ENCODE assay signal across 8 mouse cellular contexts in genomic region chr15:83527092-83527437, GRCm38 (mm10). TPM values are rescaled to one million over a fixed set of nuclear protein-coding genes. Genes with fewer than 3 reads are reported as not detected.
DNase-seq lines count a peak whose midpoint lies in the region; ATAC-seq and TF ChIP-seq lines count a peak whose summit lies in the region.

No protein-coding gene starts in this region.

- peaks cover 88% of the 10 kb centered on the region for H3K4me1 ChIP-seq in heart, embryonic 10.5 days
- peaks cover 60% of the 10 kb centered on the region for H3K4me1 ChIP-seq in E14TG2a.4 (replicated peaks; ENCODE audit: low read depth, low read length)
- peaks cover 15% of the 10 kb centered on the region for H3K4me1 ChIP-seq in forebrain, embryonic 15.5 days
- peaks cover 0 to 7% of the 10 kb centered on the region in 2 experiments; a peak in 2 of 4 replicates for H3K4me1 ChIP-seq in liver, embryonic 14.5 days (replicated peaks; ENCODE audit: control insufficient read depth in 2 of 2, insufficient read depth in 2 of 2, low read length in 1 of 2)
- peaks cover 30% of the 10 kb centered on the region for H3K4me1 ChIP-seq in stomach, embryonic 15.5 days

- peaks cover 17% of the 10 kb centered on the region for H3K36me3 ChIP-seq in heart, embryonic 10.5 days
- H3K36me3 ChIP-seq in E14TG2a.4 (ENCODE audit: insufficient read depth, low read length), result peaks cover 5% of the 10 kb centered on the region; the same call in 1 of the 2 replicates
- H3K36me3 ChIP-seq in forebrain, embryonic 15.5 days, result no peaks in the 10 kb centered on the region
- H3K36me3 ChIP-seq in liver, embryonic 14.5 days (replicated peaks; ENCODE audit: control insufficient read depth, insufficient read depth, low read depth), result no peaks in the 10 kb centered on the region
- no peaks in the 10 kb centered on the region for H3K36me3 ChIP-seq in stomach, embryonic 15.5 days

- DNase-seq in heart, embryonic 10.5 days (ENCODE audit: low spot score), result no peak
- no peak for DNase-seq in heart, adult 11 months
- DNase-seq in liver, embryonic 14.5 days (ENCODE audit: low read depth in 3 of 3, low spot score in 3 of 3), result no peak
- DNase-seq in adipocyte (ENCODE audit: low spot score), result no peak
- DNase-seq in layer of hippocampus, postnatal 10 days (ENCODE audit: low spot score in 2 of 2), result no peak

- H3K9me3 ChIP-seq in heart, embryonic 10.5 days, result no peaks in the 10 kb centered on the region
- H3K9me3 ChIP-seq in E14TG2a.4 (ENCODE audit: low read length), result no peaks in the 10 kb centered on the region
- no peaks in the 10 kb centered on the region for H3K9me3 ChIP-seq in forebrain, embryonic 15.5 days
- H3K9me3 ChIP-seq in liver, embryonic 14.5 days (ENCODE audit: control insufficient read depth, low read length), result no peaks in the 10 kb centered on the region
- H3K9me3 ChIP-seq in stomach, embryonic 15.5 days, result no peaks in the 10 kb centered on the region

- H3K27ac ChIP-seq in heart, embryonic 10.5 days, result peak overlapping the region; percentile 88
- no peak overlapping the region for H3K27ac ChIP-seq in forebrain, embryonic 15.5 days (replicated peaks)
- H3K27ac ChIP-seq in liver, embryonic 14.5 days, result no peak overlapping the region
- H3K27ac ChIP-seq in stomach, embryonic 15.5 days, result no peak overlapping the region

- H3K27me3 ChIP-seq in heart, embryonic 10.5 days (ENCODE audit: insufficient read depth, poor library complexity, severe bottlenecking), result peaks cover 19% of the 10 kb centered on the region
- peaks cover 53% of the 10 kb centered on the region for H3K27me3 ChIP-seq in E14TG2a.4 (ENCODE audit: insufficient read depth, low read length)
- H3K27me3 ChIP-seq in forebrain, embryonic 15.5 days, result peaks cover 24% of the 10 kb centered on the region
- peaks cover 62% of the 10 kb centered on the region for H3K27me3 ChIP-seq in liver, embryonic 14.5 days (ENCODE audit: control insufficient read depth, insufficient read depth, low read length)
- H3K27me3 ChIP-seq in stomach, embryonic 15.5 days (replicated peaks), result peaks cover 35% of the 10 kb centered on the region

- TF ChIP-seq CTCF in E14TG2a.4 (conservative IDR thresholded peaks at IDR 0.05; ENCODE audit: low read length), result no peak
- TF ChIP-seq CTCF in liver, embryonic 14.5 days (IDR thresholded peaks at IDR 0.05; ENCODE audit: low read depth), result no peak

- 1% methylated on average over 26 of the region's 26 CpGs for WGBS in heart, embryonic 10.5 days
- WGBS in forebrain, embryonic 15.5 days, result 2% methylated on average over 24 of the region's 26 CpGs
- 5% methylated on average over 26 of the region's 26 CpGs for WGBS in liver, embryonic 14.5 days (ENCODE audit: insufficient replicate concordance)
- whole genome bisulfite sequencing in stomach, embryonic 15.5 days, result 1% methylated on average over 26 of the region's 26 CpGs

- H3K4me3 ChIP-seq in heart, embryonic 10.5 days, result peak overlapping the region; percentile 77
- H3K4me3 ChIP-seq in E14TG2a.4 (replicated peaks; ENCODE audit: low read length), result peak overlapping the region; percentile 85
- peak overlapping the region; percentile 44 for H3K4me3 ChIP-seq in forebrain, embryonic 15.5 days
- peak overlapping the region; percentile 37 to 59 for H3K4me3 ChIP-seq in liver, embryonic 14.5 days (ENCODE audit: insufficient read depth in 1 of 2, low read depth in 2 of 2, low read length in 2 of 2)
- H3K4me3 ChIP-seq in stomach, embryonic 15.5 days (replicated peaks), result peak overlapping the region; percentile 54

- peak overlapping the region; percentile 45 for H3K9ac ChIP-seq in forebrain, embryonic 15.5 days (replicated peaks)
- peak overlapping the region; percentile 37 for H3K9ac ChIP-seq in liver, embryonic 14.5 days (replicated peaks)
- H3K9ac ChIP-seq in stomach, embryonic 15.5 days, result peak overlapping the region; percentile 29; the same call in 1 of the 2 replicates

- peak overlapping the region; percentile 86 for H3K4me2 ChIP-seq in forebrain, embryonic 15.5 days (replicated peaks)
- peak overlapping the region; percentile 77 for H3K4me2 ChIP-seq in liver, embryonic 14.5 days (ENCODE audit: low read depth)
- H3K4me2 ChIP-seq in stomach, embryonic 15.5 days, result peak overlapping the region; percentile 97

- no peak for ATAC-seq in forebrain, embryonic 15.5 days (replicated peaks)
- peak; percentile 26; the same call in 1 of the 2 replicates for ATAC-seq in liver, embryonic 14.5 days (ENCODE audit: insufficient read depth)
- ATAC-seq in stomach, embryonic 15.5 days (ENCODE audit: insufficient read depth, low FRiP score, low read depth), result no peak

- TF ChIP-seq EP300 in liver, embryonic 14.5 days (IDR thresholded peaks at IDR 0.05; ENCODE audit: low read depth), result no peak

RNA-seq across cellular contexts. Expression of gene Bik, which starts 0.4 kb away (rescaled TPM):
- 17.4 and 29.8 TPM in 2 replicates for polyA plus RNA-seq in heart, embryonic 10.5 days (2016; fragmentation: Nextera tagmentation; extraction: Ambion mirVana)
- polyA plus RNA-seq in forebrain, embryonic 15.5 days (2015; fragmentation: Nextera tagmentation; extraction: Ambion mirVana), result 0.60 and 1.2 TPM in 2 replicates
- polyA plus RNA-seq in liver, embryonic 14.5 days (2012; rRNA removed), result 1.3 and 1.8 TPM in 2 replicates
- 1.4 and 2.0 TPM in 2 replicates for polyA plus RNA-seq in liver, embryonic 14.5 days (2014; fragmentation: Nextera tagmentation; extraction: Ambion mirVana)
- 5.8 TPM in 2 replicates for polyA plus RNA-seq in stomach, embryonic 15.5 days (2015; fragmentation: Nextera tagmentation; extraction: Ambion mirVana)
- total RNA-seq in layer of hippocampus, postnatal 10 days (2021), result not detected

RNA-seq across cellular contexts. Expression of gene Ttll1, which starts 16.4 kb away (rescaled TPM):
- polyA plus RNA-seq in heart, embryonic 10.5 days (2016; fragmentation: Nextera tagmentation; extraction: Ambion mirVana), result 23.9 and 24.6 TPM in 2 replicates
- polyA plus RNA-seq in forebrain, embryonic 15.5 days (2015; fragmentation: Nextera tagmentation; extraction: Ambion mirVana), result 101 and 103 TPM in 2 replicates
- polyA plus RNA-seq in liver, embryonic 14.5 days (2012; rRNA removed), result 3.5 and 3.7 TPM in 2 replicates
- polyA plus RNA-seq in liver, embryonic 14.5 days (2014; fragmentation: Nextera tagmentation; extraction: Ambion mirVana), result 1.9 and 2.7 TPM in 2 replicates
- polyA plus RNA-seq in stomach, embryonic 15.5 days (2015; fragmentation: Nextera tagmentation; extraction: Ambion mirVana), result 19.8 and 20.1 TPM in 2 replicates
- 10 to 100 TPM; 49.4 to 53.1 TPM for total RNA-seq in layer of hippocampus, postnatal 10 days (2021)

RNA-seq across cellular contexts. Expression of gene Tspo, which starts 36.3 kb away (rescaled TPM):
- polyA plus RNA-seq in heart, embryonic 10.5 days (2016; fragmentation: Nextera tagmentation; extraction: Ambion mirVana), result 97.0 and 141 TPM in 2 replicates
- 10.5 and 11.2 TPM in 2 replicates for polyA plus RNA-seq in forebrain, embryonic 15.5 days (2015; fragmentation: Nextera tagmentation; extraction: Ambion mirVana)
- polyA plus RNA-seq in liver, embryonic 14.5 days (2012; rRNA removed), result 98.4 and 108 TPM in 2 replicates
- 243 and 246 TPM in 2 replicates for polyA plus RNA-seq in liver, embryonic 14.5 days (2014; fragmentation: Nextera tagmentation; extraction: Ambion mirVana)
- 94.5 and 118 TPM in 2 replicates for polyA plus RNA-seq in stomach, embryonic 15.5 days (2015; fragmentation: Nextera tagmentation; extraction: Ambion mirVana)
- 1 to 10 TPM; 2.4 to 2.9 TPM for total RNA-seq in layer of hippocampus, postnatal 10 days (2021)

RNA-seq across cellular contexts. Expression of gene Mcat, which starts 36.5 kb away (rescaled TPM):
- 37.7 and 40.0 TPM in 2 replicates for polyA plus RNA-seq in heart, embryonic 10.5 days (2016; fragmentation: Nextera tagmentation; extraction: Ambion mirVana)
- 36.0 and 38.8 TPM in 2 replicates for polyA plus RNA-seq in forebrain, embryonic 15.5 days (2015; fragmentation: Nextera tagmentation; extraction: Ambion mirVana)
- polyA plus RNA-seq in liver, embryonic 14.5 days (2012; rRNA removed), result 9.8 and 10.9 TPM in 2 replicates
- 15.5 and 17.7 TPM in 2 replicates for polyA plus RNA-seq in liver, embryonic 14.5 days (2014; fragmentation: Nextera tagmentation; extraction: Ambion mirVana)
- polyA plus RNA-seq in stomach, embryonic 15.5 days (2015; fragmentation: Nextera tagmentation; extraction: Ambion mirVana), result 33.6 and 35.4 TPM in 2 replicates
- 10 to 100 TPM; 26.8 to 31.7 TPM for total RNA-seq in layer of hippocampus, postnatal 10 days (2021)
